Comparison of ENCODE assay signal across 16 mouse cellular contexts in genomic region chr5:77838186-77839097, GRCm38 (mm10).
DNase-seq lines count a peak whose midpoint lies in the region; ATAC-seq and TF ChIP-seq lines count a peak whose summit lies in the region.
"Had no signal": no experiment of that assay in that cellular context is flagged by ENCODE, and none has a peak within 500 bp of the region (broad histone marks: within the 10 kb centered on the region; RNA-seq: fewer than 3 reads in every experiment).

No protein-coding gene starts in this region.

- peak; percentile 28 for DNase-seq in layer of hippocampus, adult 11-12 months (ENCODE audit: low spot score)
- no peak for DNase-seq in layer of hippocampus, adult 9-10 months (ENCODE audit: low spot score)
- peak; percentile 23 for DNase-seq in embryonic facial prominence, embryonic 14.5 days (ENCODE audit: low spot score)
- peak; percentile 72 for DNase-seq in midbrain, postnatal 0 days (ENCODE audit: low spot score)
- no peak for DNase-seq in gastrocnemius, adult 18-20 months (ENCODE audit: low spot score)
- no peak for DNase-seq in urinary bladder, postnatal 10 days (ENCODE audit: low spot score)
- no peak for DNase-seq in kidney, adult 9 months
- DNase-seq: cerebellum, adult 9-10 months; kidney, postnatal 4 days; lung, adult 18-20 months; thymus, adult 2 months had no signal

- ATAC-seq in embryonic facial prominence, embryonic 14.5 days (ENCODE audit: low read depth) = no peak
- peak; percentile 85 for ATAC-seq in hindbrain, embryonic 15.5 days (ENCODE audit: low FRiP score, low read depth)
- no peak for ATAC-seq in midbrain, postnatal 0 days (ENCODE audit: low FRiP score)

- no peaks in the 10 kb centered on the region for H3K9me3 ChIP-seq in embryonic facial prominence, embryonic 14.5 days (ENCODE audit: control insufficient read depth, low read length)
- no peaks in the 10 kb centered on the region for H3K9me3 ChIP-seq in hindbrain, embryonic 15.5 days
- H3K9me3 ChIP-seq in midbrain, postnatal 0 days (ENCODE audit: low read length) = no peaks in the 10 kb centered on the region
- H3K9me3 ChIP-seq: embryonic facial prominence, embryonic 15.5 days; heart, embryonic 13.5 days; limb, embryonic 12.5 days had no signal

- no peaks in the 10 kb centered on the region for H3K4me1 ChIP-seq in embryonic facial prominence, embryonic 14.5 days (ENCODE audit: control insufficient read depth, insufficient read depth, low read length)
- H3K4me1 ChIP-seq in hindbrain, embryonic 15.5 days (replicated peaks) = peaks cover 16% of the 10 kb centered on the region
- 0 out of 2 replicates have a peak, but pooled peaks cover 3% of the 10 kb centered on the region for H3K4me1 ChIP-seq in midbrain, postnatal 0 days (ENCODE audit: insufficient read depth, low read length)
- H3K4me1 ChIP-seq: embryonic facial prominence, embryonic 15.5 days; heart, embryonic 13.5 days; limb, embryonic 12.5 days; megakaryocyte, embryonic 14.5 days had no signal

- no peaks in the 10 kb centered on the region for H3K36me3 ChIP-seq in embryonic facial prominence, embryonic 14.5 days (ENCODE audit: control insufficient read depth, insufficient read depth, low read length)
- no peaks in the 10 kb centered on the region for H3K36me3 ChIP-seq in hindbrain, embryonic 15.5 days
- H3K36me3 ChIP-seq in midbrain, postnatal 0 days (ENCODE audit: insufficient read depth, low read length) = no peaks in the 10 kb centered on the region
- H3K36me3 ChIP-seq: embryonic facial prominence, embryonic 15.5 days; heart, embryonic 13.5 days; limb, embryonic 12.5 days had no signal

- no peaks in the 10 kb centered on the region for H3K27me3 ChIP-seq in embryonic facial prominence, embryonic 14.5 days (replicated peaks; ENCODE audit: control insufficient read depth, insufficient read depth, low read length)
- H3K27me3 ChIP-seq in hindbrain, embryonic 15.5 days = no peaks in the 10 kb centered on the region
- H3K27me3 ChIP-seq in midbrain, postnatal 0 days (ENCODE audit: insufficient read depth, low read length) = no peaks in the 10 kb centered on the region
- H3K27me3 ChIP-seq: embryonic facial prominence, embryonic 15.5 days; heart, embryonic 13.5 days; limb, embryonic 12.5 days; megakaryocyte, embryonic 14.5 days had no signal

- H3K27ac ChIP-seq in embryonic facial prominence, embryonic 14.5 days (replicated peaks; ENCODE audit: low read depth, low read length) = no peak overlapping the region
- H3K27ac ChIP-seq in hindbrain, embryonic 15.5 days (replicated peaks) = peak overlapping the region; percentile 63
- H3K27ac ChIP-seq in midbrain, postnatal 0 days (ENCODE audit: low read depth, low read length) = no peak overlapping the region
- H3K27ac ChIP-seq: embryonic facial prominence, embryonic 15.5 days; heart, embryonic 13.5 days; limb, embryonic 12.5 days had no signal

- H3K4me2 ChIP-seq in embryonic facial prominence, embryonic 14.5 days (ENCODE audit: low read depth, low read length) = no peak overlapping the region
- peak overlapping the region; percentile 34 for H3K4me2 ChIP-seq in hindbrain, embryonic 15.5 days
- no peak overlapping the region for H3K4me2 ChIP-seq in midbrain, postnatal 0 days (ENCODE audit: low read depth, low read length, poor library complexity, severe bottlenecking)
- H3K4me2 ChIP-seq: embryonic facial prominence, embryonic 15.5 days; heart, embryonic 13.5 days; limb, embryonic 12.5 days had no signal

- 54% methylated on average over 5 of the region's 5 CpGs for WGBS in embryonic facial prominence, embryonic 14.5 days
- WGBS in hindbrain, embryonic 15.5 days = 16% methylated on average over 5 of the region's 5 CpGs
- WGBS in midbrain, postnatal 0 days = 23% methylated on average over 5 of the region's 5 CpGs

- TF ChIP-seq CTCF in midbrain, postnatal 0 days (IDR thresholded peaks at IDR 0.05) = no peak

- no peak overlapping the region for H3K9ac ChIP-seq in embryonic facial prominence, embryonic 14.5 days (ENCODE audit: low read depth, low read length)
- H3K9ac ChIP-seq in hindbrain, embryonic 15.5 days = no peak overlapping the region
- H3K9ac ChIP-seq in midbrain, postnatal 0 days (replicated peaks; ENCODE audit: low read length, poor library complexity, severe bottlenecking) = no peak overlapping the region
- H3K9ac ChIP-seq: embryonic facial prominence, embryonic 15.5 days; heart, embryonic 13.5 days; limb, embryonic 12.5 days had no signal

- no peak overlapping the region for H3K4me3 ChIP-seq in embryonic facial prominence, embryonic 14.5 days (ENCODE audit: low read depth, low read length)
- no peak overlapping the region for H3K4me3 ChIP-seq in hindbrain, embryonic 15.5 days
- no peak overlapping the region for H3K4me3 ChIP-seq in midbrain, postnatal 0 days (ENCODE audit: low read depth, low read length)
- H3K4me3 ChIP-seq: embryonic facial prominence, embryonic 15.5 days; heart, embryonic 13.5 days; limb, embryonic 12.5 days; megakaryocyte, embryonic 14.5 days had no signal

Comparison
In these comparisons a context has a peak if more than half of its experiments do, and no peak if none do; other contexts are left out.
1. DNase-seq: peak in layer of hippocampus, adult 11-12 months (single experiment), embryonic facial prominence, embryonic 14.5 days (single experiment) and midbrain, postnatal 0 days (single experiment); none in layer of hippocampus, adult 9-10 months (single experiment), gastrocnemius, adult 18-20 months (single experiment), urinary bladder, postnatal 10 days (single experiment) and kidney, adult 9 months (single experiment).